Mouse (Mus musculus) limb, embryonic 12.5 days (tissue): ENCODE results near the gene Pde1b. TPM values are rescaled to one million over a fixed set of nuclear protein-coding genes. Genes with fewer than 3 reads are reported as not detected.

Experiments used
- ATAC-seq: fragments of 200-750 bp; cut with Nextera tagmentation; 2 replicates; pipeline ENCODE4 v1.8.0; 2017; ENCODE audit warnings: low read depth, moderate TSS enrichment; ENCODE audit not compliant: insufficient number of reproducible peaks, insufficient read depth, low FRiP score, low TSS enrichment
- H3K27ac ChIP-seq: fragments of 300-500 bp; sonication (generic); 2 replicates; pipeline ENCODE4 v1.5.1; 2016; ENCODE audit warnings: mild to moderate bottlenecking, moderate library complexity
- H3K27me3 ChIP-seq: fragments of 300-500 bp; sonication (generic); 2 replicates; pipeline ENCODE4 v1.6.1; 2016; ENCODE audit warnings: mild to moderate bottlenecking, moderate library complexity
- H3K36me3 ChIP-seq: fragments of 300-500 bp; sonication (generic); 2 replicates; pipeline ENCODE4 v1.6.1; 2016; ENCODE audit warnings: mild to moderate bottlenecking, moderate library complexity
- H3K4me1 ChIP-seq: fragments of 300-500 bp; sonication (generic); replicated peaks from 2 replicates; pipeline ENCODE4 v1.6.1; 2016
- H3K4me2 ChIP-seq: fragments of 300-500 bp; sonication (generic); 2 replicates; pipeline ENCODE4 v1.6.1; 2016; ENCODE audit warnings: mild to moderate bottlenecking, moderate library complexity
- H3K4me3 ChIP-seq: fragments of 300-500 bp; sonication (generic); replicated peaks from 2 replicates; pipeline ENCODE4 v1.5.1; 2016; ENCODE audit warnings: mild to moderate bottlenecking
- H3K9ac ChIP-seq: fragments of 300-500 bp; sonication (generic); replicated peaks from 2 replicates; pipeline ENCODE4 v1.6.1; 2016; ENCODE audit warnings: mild to moderate bottlenecking, moderate library complexity
- H3K9me3 ChIP-seq: fragments of 300-500 bp; sonication (generic); 2 replicates; pipeline ENCODE4 v1.6.1; 2016; ENCODE audit warnings: mild to moderate bottlenecking, moderate library complexity
- WGBS: fragments of 180-500 bp; shearing (Covaris S2); methylation state at CpG from one replicate; pipeline ENCODE4 v1.1.7; 2016; 5-methylcytosine and 5-hydroxymethylcytosine counted together
- polyA plus RNA-seq: library from polyadenylated mRNA; unstranded; fragments of >200 nt; fragmentation: Nextera tagmentation; extraction: Ambion mirVana; gene quantifications from 2 replicates; pipeline ENCODE4 v1.2.1, GENCODE M21; 2016

Pde1b gene
- polyA plus RNA-seq, 1 experiment from 2014 or later = 4.5 TPM

- peaks cover 9% of the 10 kb centered on the region for H3K4me1 ChIP-seq
- ATAC-seq = no peak
- H3K27me3 ChIP-seq = peaks cover 50% of the 10 kb centered on the region
- H3K9ac ChIP-seq = no peak overlapping the region
- no peaks in the 10 kb centered on the region for H3K9me3 ChIP-seq
- 74% methylated on average over 3 of the region's 3 CpGs for WGBS
- no peak overlapping the region for H3K4me3 ChIP-seq
- no peaks in the 10 kb centered on the region for H3K36me3 ChIP-seq
- H3K27ac ChIP-seq = no peak overlapping the region
- no peak overlapping the region for H3K4me2 ChIP-seq
Observed at GRCm38 (mm10) chr15:103509317-103509716, 6.5 kb downstream of the Pde1b start.

- H3K27ac ChIP-seq = no peak overlapping the region
- H3K9me3 ChIP-seq = no peaks in the 10 kb centered on the region
- no peak overlapping the region for H3K4me3 ChIP-seq
- no peak overlapping the region for H3K9ac ChIP-seq
- 63% methylated on average over 1 of the region's 1 CpGs for WGBS
- no peak overlapping the region for H3K4me2 ChIP-seq
- H3K4me1 ChIP-seq = peaks cover 9% of the 10 kb centered on the region
- peaks cover 28% of the 10 kb centered on the region for H3K27me3 ChIP-seq
- no peaks in the 10 kb centered on the region for H3K36me3 ChIP-seq
- ATAC-seq = no peak
Observed at GRCm38 (mm10) chr15:103511652-103512051, 8.8 kb downstream of the Pde1b start.

- peaks cover 23% of the 10 kb centered on the region for H3K27me3 ChIP-seq
- peak; percentile 66 for ATAC-seq
- no peaks in the 10 kb centered on the region for H3K9me3 ChIP-seq
- no peaks in the 10 kb centered on the region for H3K36me3 ChIP-seq
- peak overlapping the region; percentile 55 for H3K4me2 ChIP-seq
- H3K27ac ChIP-seq = no peak overlapping the region
- H3K4me3 ChIP-seq = peak overlapping the region; percentile 34
- H3K4me1 ChIP-seq = peaks cover 13% of the 10 kb centered on the region
- WGBS = 6% methylated on average over 7 of the region's 7 CpGs
- H3K9ac ChIP-seq = no peak overlapping the region; the same call in 1 of the 2 replicates
Observed at GRCm38 (mm10) chr15:103513621-103514031, 10.8 kb downstream of the Pde1b start.

GRCm38 (mm10) chr15:103514119-103514518, 11.3 kb downstream of the Pde1b start:
- 0 out of 2 replicates have a peak overlapping the region, but pooled peaks have one; percentile 42 for H3K9ac ChIP-seq

GRCm38 (mm10) chr15:103514914-103515313, 12.1 kb downstream of the Pde1b start:
- no peak overlapping the region for H3K4me3 ChIP-seq
- no peak overlapping the region for H3K27ac ChIP-seq
- WGBS = 42% methylated on average over 3 of the region's 3 CpGs

More at GRCm38 (mm10) chr15:103514119-103514518, 11.3 kb downstream of the Pde1b start:
- H3K36me3 ChIP-seq = no peaks in the 10 kb centered on the region
- H3K9me3 ChIP-seq = no peaks in the 10 kb centered on the region
- 4% methylated on average over 10 of the region's 10 CpGs for whole genome bisulfite sequencing
- H3K4me3 ChIP-seq = peak overlapping the region; percentile 34
- H3K4me2 ChIP-seq = peak overlapping the region; percentile 55
- no peak overlapping the region for H3K27ac ChIP-seq
- peak; percentile 91 for ATAC-seq
- peaks cover 16% of the 10 kb centered on the region for H3K4me1 ChIP-seq
- peaks cover 21% of the 10 kb centered on the region for H3K27me3 ChIP-seq

GRCm38 (mm10) chr15:103518600-103519385, 16.0 kb downstream of the Pde1b start:
- ATAC-seq = no peak

More at GRCm38 (mm10) chr15:103514914-103515313, 12.1 kb downstream of the Pde1b start:
- no peak for ATAC-seq
- Histone ChIP-seq H3K9ac (no peak overlapping the region), H3K27me3 (peaks cover 17% of the 10 kb centered on the region), H3K4me2 (peak overlapping the region; percentile 55), H3K4me1 (peaks cover 20% of the 10 kb centered on the region), H3K9me3 (no peaks in the 10 kb centered on the region), H3K36me3 (no peaks in the 10 kb centered on the region)

GRCm38 (mm10) chr15:103519386-103520378, 16.8 kb downstream of the Pde1b start:
- H3K4me2 ChIP-seq = no peak overlapping the region
- H3K9me3 ChIP-seq = no peaks in the 10 kb centered on the region
- no peak for ATAC-seq
- H3K4me1 ChIP-seq = peaks cover 11% of the 10 kb centered on the region
- no peaks in the 10 kb centered on the region for H3K27me3 ChIP-seq
- H3K9ac ChIP-seq = no peak overlapping the region
- 33% methylated on average over 4 of the region's 4 CpGs for WGBS
- H3K36me3 ChIP-seq = no peaks in the 10 kb centered on the region
- no peak overlapping the region for H3K4me3 ChIP-seq
- no peak overlapping the region for H3K27ac ChIP-seq

More at GRCm38 (mm10) chr15:103518600-103519385, 16.0 kb downstream of the Pde1b start:
- Histone ChIP-seq H3K27me3 (no peaks in the 10 kb centered on the region), H3K9ac (no peak overlapping the region), H3K4me2 (no peak overlapping the region; the same call in 1 of the 2 replicates), H3K36me3 (no peaks in the 10 kb centered on the region), H3K9me3 (no peaks in the 10 kb centered on the region), H3K4me3 (no peak overlapping the region), H3K27ac (no peak overlapping the region), H3K4me1 (peaks cover 14% of the 10 kb centered on the region)
- WGBS = 14% methylated on average over 5 of the region's 5 CpGs

- Histone ChIP-seq H3K4me2 (no peak overlapping the region), H3K9ac (no peak overlapping the region), H3K9me3 (no peaks in the 10 kb centered on the region), H3K36me3 (no peaks in the 10 kb centered on the region), H3K27me3 (no peaks in the 10 kb centered on the region), H3K4me1 (peaks cover 11% of the 10 kb centered on the region), H3K27ac (no peak overlapping the region), H3K4me3 (no peak overlapping the region)
- WGBS = 82% methylated on average over 3 of the region's 3 CpGs
- ATAC-seq = no peak
Observed at GRCm38 (mm10) chr15:103522458-103523099, 19.7 kb downstream of the Pde1b start.

- Histone ChIP-seq H3K4me3 (no peak overlapping the region), H3K9me3 (no peaks in the 10 kb centered on the region), H3K4me1 (peaks cover 11% of the 10 kb centered on the region), H3K4me2 (no peak overlapping the region), H3K36me3 (no peaks in the 10 kb centered on the region), H3K27ac (no peak overlapping the region), H3K27me3 (no peaks in the 10 kb centered on the region), H3K9ac (no peak overlapping the region)
- no peak for ATAC-seq
- WGBS = 59% methylated on average over 3 of the region's 3 CpGs
Observed at GRCm38 (mm10) chr15:103523156-103523555, 20.3 kb downstream of the Pde1b start.

- peak; percentile 57; the same call in 1 of the 2 replicates for ATAC-seq
- Histone ChIP-seq H3K36me3 (no peaks in the 10 kb centered on the region), H3K27ac (no peak overlapping the region), H3K9ac (no peak overlapping the region), H3K4me2 (no peak overlapping the region), H3K4me1 (0 out of 2 replicates have a peak, but pooled peaks cover 2% of the 10 kb centered on the region), H3K4me3 (no peak overlapping the region), H3K27me3 (peaks cover 20% of the 10 kb centered on the region), H3K9me3 (no peaks in the 10 kb centered on the region)
- 7% methylated on average over 5 of the region's 5 CpGs for WGBS
Observed at GRCm38 (mm10) chr15:103530372-103530771, 27.5 kb downstream of the Pde1b start.
